Mouse (Mus musculus) stomach, embryonic 14.5 days (tissue): ENCODE results near the gene Enkd1. TPM values are rescaled to one million over a fixed set of nuclear protein-coding genes. Genes with fewer than 3 reads are reported as not detected.

Source experiments
- ATAC-seq: fragments of 200-750 bp; cut with Nextera tagmentation; 2 replicates; pipeline ENCODE4 v1.8.0; 2017; ENCODE audit warnings: low read depth, moderate TSS enrichment; ENCODE audit not compliant: insufficient number of reproducible peaks, insufficient read depth, low FRiP score
- H3K27ac ChIP-seq: fragments of 300-500 bp; sonication (generic); 2 replicates; pipeline ENCODE4 v1.5.1; 2014; ENCODE audit warnings: mild to moderate bottlenecking, low read length, moderate library complexity, mixed read lengths
- H3K27me3 ChIP-seq: fragments of 300-500 bp; sonication (generic); 2 replicates; pipeline ENCODE4 v1.6.1; 2014; ENCODE audit warnings: low read length, control low read depth, mixed read lengths; ENCODE audit not compliant: control insufficient read depth, insufficient read depth
- H3K36me3 ChIP-seq: fragments of 300-500 bp; sonication (generic); 2 replicates; pipeline ENCODE4 v1.6.1; 2014; ENCODE audit warnings: mild to moderate bottlenecking, control low read depth, low read length, moderate library complexity, mixed read lengths; ENCODE audit not compliant: control insufficient read depth, insufficient read depth
- H3K4me1 ChIP-seq: fragments of 300-500 bp; sonication (generic); 2 replicates; pipeline ENCODE4 v1.6.1; 2014; ENCODE audit warnings: low read length, control low read depth, mixed read lengths; ENCODE audit not compliant: control insufficient read depth, insufficient read depth
- H3K4me2 ChIP-seq: fragments of 300-500 bp; sonication (generic); replicated peaks from 2 replicates; pipeline ENCODE4 v1.6.1; 2014; ENCODE audit warnings: low read depth, low read length, control low read depth
- H3K4me3 ChIP-seq: fragments of 300-500 bp; sonication (generic); 2 replicates; pipeline ENCODE4 v1.5.1; 2014; ENCODE audit warnings: low read depth, low read length, control low read depth
- H3K9ac ChIP-seq: fragments of 300-500 bp; sonication (generic); replicated peaks from 2 replicates; pipeline ENCODE4 v1.6.1; 2014; ENCODE audit warnings: low read depth, mild to moderate bottlenecking, control low read depth, low read length, moderate library complexity, mixed read lengths
- H3K9me3 ChIP-seq: fragments of 300-500 bp; sonication (generic); 2 replicates; pipeline ENCODE4 v1.6.1; 2016; ENCODE audit warnings: low read depth, low read length, control low read depth; ENCODE audit not compliant: control insufficient read depth
- WGBS: fragments of 180-500 bp; shearing (Covaris S2); extraction: QIAGEN DNeasy Blood & Tissue Kit; methylation state at CpG from one replicate; pipeline ENCODE4 v1.1.7; 2014; 5-methylcytosine and 5-hydroxymethylcytosine counted together
- polyA plus RNA-seq: library from polyadenylated mRNA; unstranded; fragments of >200 nt; fragmentation: Nextera tagmentation; extraction: Ambion mirVana; gene quantifications from 2 replicates; pipeline ENCODE4 v1.2.1, GENCODE M21; 2014

Enkd1 gene
- 22.5 and 26.5 TPM in 2 replicates for polyA plus RNA-seq

- Histone ChIP-seq H3K27me3 (no peaks in the 10 kb centered on the region), H3K9me3 (no peaks in the 10 kb centered on the region), H3K4me1 (peaks cover 11% of the 10 kb centered on the region; the same call in 1 of the 2 replicates), H3K27ac (no peak within 1 kb of the TSS; the same call in 1 of the 2 replicates), H3K4me2 (peak within 1 kb of the TSS; percentile 94), H3K36me3 (peaks cover 5% of the 10 kb centered on the region), H3K9ac (peak within 1 kb of the TSS; percentile 57; the same call in 1 of the 2 replicates), H3K4me3 (peak within 1 kb of the TSS; percentile 87)
- under 1% methylated on average over 55 of the region's 55 CpGs for WGBS
- peak; percentile 80 for ATAC-seq
These were observed at the start of gene Enkd1, which contains the start of gene 4933405L10Rik for GRCm38 (mm10) chr8:105707498-105708403. Enkd1 (minus strand) TSS chr8:105708210. 4933405L10Rik (plus strand) TSS chr8:105707655.

GRCm38 (mm10) chr8:105754688-105755087 is 46.7 kb upstream of the Enkd1 start:
- Histone ChIP-seq H3K9ac (no peak overlapping the region), H3K27me3 (no peaks in the 10 kb centered on the region), H3K4me2 (no peak overlapping the region), H3K27ac (no peak overlapping the region), H3K36me3 (no peaks in the 10 kb centered on the region), H3K4me1 (peaks cover 17% of the 10 kb centered on the region), H3K9me3 (no peaks in the 10 kb centered on the region), H3K4me3 (no peak overlapping the region)
- WGBS: 43% methylated on average over 2 of the region's 2 CpGs
- no peak for ATAC-seq

- H3K27ac ChIP-seq: no peak overlapping the region
- no peak overlapping the region for H3K9ac ChIP-seq
- 59% methylated on average over 2 of the region's 2 CpGs for WGBS
- H3K4me3 ChIP-seq: no peak overlapping the region
- H3K4me1 ChIP-seq: peaks cover 15% of the 10 kb centered on the region
- no peaks in the 10 kb centered on the region for H3K36me3 ChIP-seq
- no peak for ATAC-seq
- no peak overlapping the region for H3K4me2 ChIP-seq
- no peaks in the 10 kb centered on the region for H3K9me3 ChIP-seq
- H3K27me3 ChIP-seq: no peaks in the 10 kb centered on the region
These were observed 45.9 kb upstream of the Enkd1 start for GRCm38 (mm10) chr8:105753916-105754315.

GRCm38 (mm10) chr8:105750606-105751005 is 42.6 kb upstream of the Enkd1 start:
- H3K4me2 ChIP-seq: peak overlapping the region; percentile 11; the same call in 1 of the 2 replicates
- H3K9me3 ChIP-seq: no peaks in the 10 kb centered on the region
- 15% methylated on average over 11 of the region's 11 CpGs for WGBS
- peaks cover 13% of the 10 kb centered on the region for H3K4me1 ChIP-seq
- no peaks in the 10 kb centered on the region for H3K27me3 ChIP-seq
- ATAC-seq: peak; percentile 44; the same call in 1 of the 2 replicates
- H3K27ac ChIP-seq: peak overlapping the region; percentile 11; the same call in 1 of the 2 replicates
- no peak overlapping the region for H3K9ac ChIP-seq
- no peaks in the 10 kb centered on the region for H3K36me3 ChIP-seq
- H3K4me3 ChIP-seq: no peak overlapping the region

- WGBS: 84% methylated on average over 4 of the region's 4 CpGs
These were observed 35.3 kb upstream of the Enkd1 start for GRCm38 (mm10) chr8:105743301-105743700.

GRCm38 (mm10) chr8:105739216-105739615 is 31.2 kb upstream of the Enkd1 start:
- Histone ChIP-seq H3K27me3 (no peaks in the 10 kb centered on the region), H3K27ac (no peak overlapping the region), H3K9me3 (no peaks in the 10 kb centered on the region), H3K4me1 (no peaks in the 10 kb centered on the region), H3K36me3 (no peaks in the 10 kb centered on the region), H3K4me3 (no peak overlapping the region), H3K4me2 (no peak overlapping the region), H3K9ac (no peak overlapping the region)
- 86% methylated on average over 5 of the region's 5 CpGs for WGBS
- no peak for ATAC-seq

More at GRCm38 (mm10) chr8:105743301-105743700, 35.3 kb upstream of the Enkd1 start:
- Histone ChIP-seq H3K9ac (no peak overlapping the region), H3K27me3 (no peaks in the 10 kb centered on the region), H3K4me2 (no peak overlapping the region), H3K36me3 (no peaks in the 10 kb centered on the region), H3K9me3 (no peaks in the 10 kb centered on the region), H3K4me1 (0 out of 2 replicates have a peak, but pooled peaks cover 3% of the 10 kb centered on the region), H3K4me3 (no peak overlapping the region), H3K27ac (no peak overlapping the region)
- no peak for ATAC-seq

GRCm38 (mm10) chr8:105732186-105732585 is 24.2 kb upstream of the Enkd1 start:
- 92% methylated on average over 5 of the region's 5 CpGs for WGBS

GRCm38 (mm10) chr8:105727397-105728124 is 19.6 kb upstream of the Enkd1 start:
- no peak overlapping the region for H3K4me3 ChIP-seq
- ATAC-seq: no peak

More at GRCm38 (mm10) chr8:105732186-105732585, 24.2 kb upstream of the Enkd1 start:
- Histone ChIP-seq H3K36me3 (peaks cover 5% of the 10 kb centered on the region; the same call in 1 of the 2 replicates), H3K4me2 (no peak overlapping the region), H3K27ac (no peak overlapping the region), H3K4me1 (no peaks in the 10 kb centered on the region), H3K9me3 (no peaks in the 10 kb centered on the region), H3K27me3 (no peaks in the 10 kb centered on the region), H3K9ac (no peak overlapping the region), H3K4me3 (no peak overlapping the region)
- ATAC-seq: no peak

More at GRCm38 (mm10) chr8:105727397-105728124, 19.6 kb upstream of the Enkd1 start:
- Histone ChIP-seq H3K9me3 (no peaks in the 10 kb centered on the region), H3K27me3 (no peaks in the 10 kb centered on the region), H3K4me2 (no peak overlapping the region), H3K9ac (no peak overlapping the region), H3K27ac (peak overlapping the region; percentile 0; the same call in 1 of the 2 replicates), H3K4me1 (no peaks in the 10 kb centered on the region), H3K36me3 (peaks cover 12% of the 10 kb centered on the region; the same call in 1 of the 2 replicates)
- WGBS: 76% methylated on average over 18 of the region's 18 CpGs
